Mouse (Mus musculus): ENCODE measurements around the gene Stra6. TPM values are rescaled to one million over a fixed set of nuclear protein-coding genes. Genes with fewer than 3 reads are reported as not detected.

Stra6 gene
- polyA plus RNA-seq, 1 experiment from 2014 or later = 0.15 TPM

DNA sequence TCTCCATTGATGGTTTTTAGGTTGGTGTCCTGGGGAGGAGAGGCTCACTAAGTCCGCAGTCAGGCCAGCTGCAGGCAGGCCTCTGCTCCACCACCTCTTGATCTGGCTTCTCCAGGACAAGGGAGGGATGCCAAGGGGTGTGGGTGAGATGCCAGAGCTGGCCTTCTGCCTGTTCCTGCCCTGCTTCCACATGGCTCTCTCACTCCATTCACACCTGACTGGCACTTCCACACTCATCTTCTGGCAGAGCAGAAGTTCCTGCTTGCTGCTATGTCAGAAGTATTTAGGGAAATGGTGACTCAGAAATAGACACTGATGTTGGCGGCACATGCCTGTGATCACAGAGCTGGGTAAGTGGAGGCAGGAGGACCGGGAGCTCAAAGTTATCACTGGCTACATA is 4.0 kb downstream of the Stra6 start:
- Histone ChIP-seq H3K27ac (replicated peaks) (no peak overlapping the region), H3K4me1 (replicated peaks) (no peaks in the 10 kb centered on the region), H3K9ac (no peak overlapping the region), H3K4me2 (no peak overlapping the region), H3K4me3 (replicated peaks) (no peak overlapping the region), H3K36me3 (replicated peaks) (no peaks in the 10 kb centered on the region), H3K9me3 (replicated peaks) (no peaks in the 10 kb centered on the region), H3K27me3 (peaks cover 7% of the 10 kb centered on the region; the same call in 1 of the 2 replicates)
- 58% methylated on average over 3 of the region's 3 CpGs for WGBS (ENCODE audit: insufficient replicate concordance)
- no peak for ATAC-seq (ENCODE audit: insufficient read depth)

DNA sequence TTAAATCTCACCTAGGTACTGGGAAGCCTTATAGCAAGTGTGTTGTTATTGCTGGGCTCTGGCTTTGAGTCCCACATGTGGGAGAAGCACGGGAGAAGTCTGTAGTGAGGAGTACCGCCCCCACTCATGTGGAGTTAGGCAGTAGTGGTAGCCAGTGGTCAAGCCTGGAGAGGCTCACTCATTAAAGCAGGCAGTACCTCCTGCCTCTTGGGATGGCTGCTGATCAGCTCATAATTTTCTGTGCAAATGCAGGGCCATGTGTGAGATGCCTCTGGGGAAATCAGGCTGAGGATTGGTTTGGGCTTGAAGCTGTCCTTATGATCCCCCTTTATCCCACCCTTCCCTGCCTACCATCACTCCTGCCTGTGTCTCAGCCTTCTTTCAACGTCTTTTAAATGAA is 11.0 kb downstream of the Stra6 start:
- H3K36me3 ChIP-seq (replicated peaks) = no peaks in the 10 kb centered on the region
- H3K9me3 ChIP-seq (replicated peaks) = no peaks in the 10 kb centered on the region
- no peak overlapping the region for H3K4me3 ChIP-seq (replicated peaks)
- ATAC-seq (ENCODE audit: insufficient read depth) = no peak
- H3K4me2 ChIP-seq = no peak overlapping the region
- H3K9ac ChIP-seq = no peak overlapping the region
- H3K27ac ChIP-seq (replicated peaks) = no peak overlapping the region
- no peaks in the 10 kb centered on the region for H3K4me1 ChIP-seq (replicated peaks)
- H3K27me3 ChIP-seq = peaks cover 17% of the 10 kb centered on the region
- 46% methylated on average over 3 of the region's 3 CpGs for WGBS (ENCODE audit: insufficient replicate concordance)

DNA sequence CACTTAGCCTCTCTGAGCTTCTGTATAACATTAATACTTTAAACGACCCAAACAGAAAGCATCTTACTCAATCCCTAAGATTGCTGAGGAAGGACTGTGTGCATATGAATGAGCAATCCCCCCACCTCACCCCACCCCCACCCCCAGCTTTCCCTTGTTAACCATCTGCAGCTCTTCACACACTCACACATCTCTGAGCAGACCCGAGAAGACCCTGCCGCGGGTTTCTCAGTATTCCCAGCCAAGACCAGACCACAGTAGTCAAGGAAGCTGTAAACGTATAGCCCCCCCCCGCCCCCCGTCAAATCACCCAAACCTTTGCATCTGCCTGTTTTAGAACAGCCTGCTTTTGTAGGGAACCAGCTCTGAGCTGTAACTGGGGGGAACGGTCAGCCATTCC is 21.0 kb downstream of the Stra6 start:
- 17% methylated on average over 8 of the region's 8 CpGs for WGBS (ENCODE audit: insufficient replicate concordance)
- Histone ChIP-seq H3K4me3 (replicated peaks) (no peak overlapping the region), H3K27ac (replicated peaks) (no peak overlapping the region), H3K9ac (no peak overlapping the region), H3K27me3 (peaks cover 4% of the 10 kb centered on the region), H3K4me2 (no peak overlapping the region), H3K4me1 (replicated peaks) (no peaks in the 10 kb centered on the region), H3K36me3 (replicated peaks) (no peaks in the 10 kb centered on the region), H3K9me3 (replicated peaks) (no peaks in the 10 kb centered on the region)
- ATAC-seq (ENCODE audit: insufficient read depth) = no peak

DNA sequence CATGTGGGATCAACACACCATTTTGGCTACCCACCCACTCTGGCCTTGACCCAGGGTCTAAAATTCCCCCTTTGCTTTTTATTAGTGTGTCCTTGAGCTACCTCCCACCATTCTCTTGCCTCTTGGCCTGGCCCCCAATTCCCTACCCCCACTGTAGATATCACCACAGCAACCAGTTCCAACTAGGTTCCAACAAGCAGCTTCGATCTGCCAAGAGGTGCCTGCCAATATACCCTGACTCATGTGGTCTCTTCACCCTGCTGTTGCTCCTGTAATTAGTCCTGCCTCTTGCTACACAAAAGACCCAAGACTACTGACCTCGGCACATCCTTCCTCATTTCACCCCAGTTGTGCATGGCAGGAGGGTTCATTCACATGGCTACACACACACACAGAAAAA is 21.5 kb downstream of the Stra6 start:
- Histone ChIP-seq H3K4me2 (no peak overlapping the region), H3K4me1 (replicated peaks) (no peaks in the 10 kb centered on the region), H3K36me3 (replicated peaks) (no peaks in the 10 kb centered on the region), H3K27ac (replicated peaks) (no peak overlapping the region), H3K27me3 (peaks cover 4% of the 10 kb centered on the region), H3K9ac (no peak overlapping the region), H3K4me3 (replicated peaks) (no peak overlapping the region), H3K9me3 (replicated peaks) (no peaks in the 10 kb centered on the region)
- ATAC-seq (ENCODE audit: insufficient read depth) = no peak
- 10% methylated on average over 2 of the region's 2 CpGs for WGBS (ENCODE audit: insufficient replicate concordance)

DNA sequence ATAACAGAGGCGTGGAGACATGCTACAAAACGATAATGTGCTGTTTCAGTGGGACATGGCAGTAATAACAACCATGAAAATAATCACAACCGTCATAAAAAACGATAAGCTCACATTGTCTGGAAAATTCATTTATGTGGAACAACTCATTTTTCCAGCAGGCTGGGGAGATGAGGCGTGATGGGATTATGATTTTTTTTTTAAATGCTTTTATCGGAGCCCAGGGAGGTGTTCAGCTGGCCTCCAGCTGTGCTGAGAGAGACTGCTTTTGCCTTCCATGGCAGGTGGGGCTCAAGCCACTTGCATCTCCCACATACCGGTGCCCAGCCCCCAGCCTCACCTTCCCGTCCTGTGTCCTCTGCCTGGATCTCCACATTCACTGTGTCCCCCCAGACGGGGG is 22.6 kb downstream of the Stra6 start:
- Histone ChIP-seq H3K9me3 (replicated peaks) (no peaks in the 10 kb centered on the region), H3K4me1 (replicated peaks) (no peaks in the 10 kb centered on the region), H3K9ac (no peak overlapping the region), H3K27me3 (peaks cover 4% of the 10 kb centered on the region), H3K27ac (replicated peaks) (no peak overlapping the region), H3K36me3 (replicated peaks) (no peaks in the 10 kb centered on the region), H3K4me3 (replicated peaks) (no peak overlapping the region), H3K4me2 (no peak overlapping the region)
- no peak for ATAC-seq (ENCODE audit: insufficient read depth)
- 41% methylated on average over 9 of the region's 9 CpGs for WGBS (ENCODE audit: insufficient replicate concordance)

DNA sequence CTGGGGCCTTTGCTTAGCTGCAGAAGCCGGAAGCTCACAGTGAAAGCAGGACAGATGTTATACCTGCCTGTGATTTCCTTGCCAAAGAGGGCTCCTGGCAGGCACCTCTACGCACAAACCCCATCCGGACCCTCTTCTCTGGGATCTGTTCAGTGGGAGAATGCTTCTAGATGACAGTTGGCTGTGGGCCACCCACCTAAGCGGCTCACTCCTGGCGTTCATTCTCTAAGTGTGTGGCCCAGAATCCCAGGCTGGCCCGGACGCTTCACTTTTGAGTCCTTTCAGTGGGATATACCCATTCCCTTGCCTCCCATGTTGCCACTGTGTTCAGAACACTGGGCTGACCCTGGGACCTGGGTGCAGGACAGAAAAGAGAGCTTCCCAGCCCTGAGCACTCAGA is 23.3 kb downstream of the Stra6 start:
- no peak for ATAC-seq (ENCODE audit: insufficient read depth)
- Histone ChIP-seq H3K9me3 (replicated peaks) (no peaks in the 10 kb centered on the region), H3K4me1 (replicated peaks) (no peaks in the 10 kb centered on the region), H3K4me3 (replicated peaks) (no peak overlapping the region), H3K36me3 (replicated peaks) (no peaks in the 10 kb centered on the region), H3K4me2 (no peak overlapping the region), H3K27me3 (peaks cover 4% of the 10 kb centered on the region), H3K9ac (no peak overlapping the region), H3K27ac (replicated peaks) (no peak overlapping the region)
- 62% methylated on average over 7 of the region's 7 CpGs for WGBS (ENCODE audit: insufficient replicate concordance)

DNA sequence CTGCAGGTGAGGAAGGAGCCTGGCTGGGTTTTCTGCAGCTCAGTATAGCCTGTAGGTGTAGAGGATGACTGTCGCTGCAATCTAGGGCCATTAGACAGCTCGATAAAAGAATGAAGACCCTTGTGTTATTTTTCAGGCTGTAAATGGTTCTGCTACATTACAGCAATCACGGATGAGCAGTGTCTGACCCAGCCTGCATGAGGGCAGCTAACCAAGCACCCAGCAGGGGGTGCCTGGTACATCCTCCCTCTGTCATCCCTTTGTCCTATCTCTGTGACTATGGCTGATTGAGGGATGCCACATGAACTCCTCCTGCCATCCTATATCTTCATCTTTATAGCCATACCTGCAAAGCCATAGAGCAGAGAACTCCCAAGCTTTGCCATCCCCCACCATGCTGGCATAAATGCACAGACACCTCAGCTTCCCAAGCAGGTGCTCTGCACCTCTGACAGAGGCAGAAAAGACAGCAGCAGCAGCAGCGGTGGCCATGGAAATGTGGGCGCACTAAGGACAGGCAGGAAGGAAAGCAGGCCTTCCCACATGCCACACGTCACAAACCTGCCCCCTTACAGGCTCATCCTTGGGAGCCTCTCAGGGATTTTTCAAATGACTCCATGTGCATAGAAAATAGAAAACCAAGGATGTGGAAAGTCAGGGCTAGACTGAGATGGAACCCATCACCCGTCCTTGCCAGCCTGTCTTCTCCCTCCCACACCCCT is 23.9 kb downstream of the Stra6 start:
- H3K27ac ChIP-seq (replicated peaks) = no peak overlapping the region
- H3K36me3 ChIP-seq (replicated peaks) = no peaks in the 10 kb centered on the region

DNA sequence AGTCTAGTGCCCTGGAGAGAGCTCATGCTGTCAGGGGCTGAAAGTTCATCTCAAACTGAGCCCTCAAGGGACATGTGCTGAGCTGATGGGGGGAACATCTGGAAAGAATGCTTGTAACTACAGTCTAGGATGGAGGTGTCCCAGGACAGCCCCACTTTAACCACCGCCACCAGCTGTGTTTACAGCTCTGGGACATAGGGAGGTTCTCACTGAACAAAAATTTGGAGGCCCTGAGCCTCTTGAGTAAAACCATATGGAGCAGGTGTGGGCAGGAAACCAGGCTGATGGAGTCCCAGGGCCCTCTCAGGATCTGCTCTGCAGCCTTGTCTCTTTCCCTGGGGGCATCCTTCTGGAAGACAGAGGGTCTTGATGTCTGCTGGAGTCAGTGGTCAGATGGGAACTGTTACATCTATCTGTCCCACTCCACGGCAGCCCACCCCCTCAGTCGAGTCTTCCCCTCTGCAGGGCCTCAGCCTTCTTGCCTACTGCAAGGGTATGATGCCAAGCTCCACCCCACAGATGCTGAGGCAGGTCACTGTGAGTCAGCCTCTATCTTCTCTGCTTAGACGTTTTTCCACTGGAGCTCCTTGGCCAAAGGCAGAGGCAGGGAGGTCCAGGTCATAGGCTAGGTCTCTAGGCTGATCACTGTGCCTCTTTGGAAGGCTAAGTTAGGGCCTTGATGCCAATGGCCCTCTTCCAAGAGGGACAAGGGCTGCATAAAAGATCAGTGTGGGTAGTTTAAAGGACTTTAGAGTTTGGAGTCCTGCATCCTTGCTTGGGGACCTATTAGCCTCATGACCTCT is 28.2 kb downstream of the Stra6 start:
- H3K9me3 ChIP-seq (replicated peaks) = no peaks in the 10 kb centered on the region
- no peaks in the 10 kb centered on the region for H3K4me1 ChIP-seq (replicated peaks)
- H3K27me3 ChIP-seq = no peaks in the 10 kb centered on the region; the same call in 1 of the 2 replicates
- no peak overlapping the region for H3K4me2 ChIP-seq
- 45% methylated on average over 4 of the region's 4 CpGs for WGBS (ENCODE audit: insufficient replicate concordance)
- no peak overlapping the region for H3K4me3 ChIP-seq (replicated peaks)
- H3K9ac ChIP-seq = no peak overlapping the region
- no peak for ATAC-seq (ENCODE audit: insufficient read depth)
- no peak overlapping the region for H3K27ac ChIP-seq (replicated peaks)
- no peaks in the 10 kb centered on the region for H3K36me3 ChIP-seq (replicated peaks)

More for the DNA sequence above, 23.9 kb downstream of the Stra6 start:
- no peak overlapping the region for H3K4me3 ChIP-seq (replicated peaks)
- ATAC-seq (ENCODE audit: insufficient read depth) = no peak
- H3K27me3 ChIP-seq = peaks cover 4% of the 10 kb centered on the region
- H3K4me2 ChIP-seq = no peak overlapping the region
- WGBS (ENCODE audit: insufficient replicate concordance) = 44% methylated on average over 7 of the region's 7 CpGs
- H3K9ac ChIP-seq = no peak overlapping the region
- no peaks in the 10 kb centered on the region for H3K9me3 ChIP-seq (replicated peaks)
- no peaks in the 10 kb centered on the region for H3K4me1 ChIP-seq (replicated peaks)

DNA sequence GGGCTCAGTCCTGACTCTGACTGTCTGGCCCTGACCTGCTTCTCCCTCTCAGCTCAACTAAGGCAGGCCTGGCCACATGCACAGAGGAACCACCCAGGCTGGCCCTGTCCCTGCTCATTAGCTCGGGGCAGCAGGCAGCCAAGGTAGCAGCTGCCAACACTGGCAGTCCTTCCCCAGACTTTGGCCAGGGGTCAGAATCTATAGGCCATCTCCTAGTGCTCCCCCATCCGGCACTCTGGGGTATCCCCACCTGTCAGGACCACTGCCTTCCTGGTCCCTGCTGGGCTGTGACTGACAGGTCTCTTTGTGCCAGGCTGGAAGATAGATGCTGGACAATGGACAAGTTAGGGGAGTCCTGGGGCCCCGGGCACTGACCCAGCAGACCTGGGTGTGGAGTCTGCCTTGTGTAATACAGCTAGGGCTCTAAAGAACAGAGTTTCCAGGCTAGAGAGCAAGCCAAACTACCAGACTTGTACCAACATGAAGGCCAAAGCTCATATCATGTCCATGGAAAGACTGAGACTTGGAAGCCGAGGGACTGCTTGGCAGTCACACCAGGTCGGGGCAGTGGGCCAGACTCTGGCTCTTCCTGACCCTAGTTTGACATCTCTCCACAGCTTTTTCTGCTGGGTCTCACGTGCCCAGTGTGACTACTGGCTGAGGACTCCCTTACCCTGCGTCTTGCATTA is 29.1 kb downstream of the Stra6 start:
- no peak overlapping the region for H3K4me3 ChIP-seq (replicated peaks)
- H3K9me3 ChIP-seq (replicated peaks) = no peaks in the 10 kb centered on the region
- no peak overlapping the region for H3K27ac ChIP-seq (replicated peaks)
- no peak overlapping the region for H3K4me2 ChIP-seq
- WGBS (ENCODE audit: insufficient replicate concordance) = 43% methylated on average over 7 of the region's 7 CpGs
- ATAC-seq (ENCODE audit: insufficient read depth) = no peak
- no peak overlapping the region for H3K9ac ChIP-seq
- no peaks in the 10 kb centered on the region; the same call in 1 of the 2 replicates for H3K27me3 ChIP-seq
- H3K4me1 ChIP-seq (replicated peaks) = no peaks in the 10 kb centered on the region
- H3K36me3 ChIP-seq (replicated peaks) = no peaks in the 10 kb centered on the region

DNA sequence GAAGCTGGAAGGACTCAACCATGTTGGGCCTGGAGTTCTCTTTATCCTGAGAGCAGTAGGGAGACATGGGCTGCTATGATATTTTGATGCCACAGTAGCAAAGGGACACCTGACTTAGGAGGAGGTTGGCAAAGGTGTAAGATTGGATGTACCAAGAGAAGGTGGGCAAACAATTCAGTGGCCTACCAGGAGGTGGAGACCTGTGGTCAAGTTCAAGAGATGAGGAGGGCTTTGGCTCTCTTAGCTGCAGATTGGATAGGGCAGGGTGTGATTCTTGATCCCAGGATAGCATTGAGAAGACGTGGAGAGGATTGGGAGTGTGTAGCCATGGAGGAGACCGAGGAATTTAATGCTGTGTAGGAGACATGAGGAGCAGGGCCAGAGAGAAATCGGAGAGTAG is 30.2 kb downstream of the Stra6 start:
- H3K27ac ChIP-seq (replicated peaks) = no peak overlapping the region
- H3K4me2 ChIP-seq = no peak overlapping the region
- no peak for ATAC-seq (ENCODE audit: insufficient read depth)
- WGBS (ENCODE audit: insufficient replicate concordance) = 45% methylated on average over 3 of the region's 3 CpGs
- H3K36me3 ChIP-seq (replicated peaks) = no peaks in the 10 kb centered on the region
- H3K4me3 ChIP-seq (replicated peaks) = no peak overlapping the region
- H3K4me1 ChIP-seq (replicated peaks) = no peaks in the 10 kb centered on the region
- H3K9me3 ChIP-seq (replicated peaks) = no peaks in the 10 kb centered on the region
- H3K9ac ChIP-seq = no peak overlapping the region
- H3K27me3 ChIP-seq = no peaks in the 10 kb centered on the region

DNA sequence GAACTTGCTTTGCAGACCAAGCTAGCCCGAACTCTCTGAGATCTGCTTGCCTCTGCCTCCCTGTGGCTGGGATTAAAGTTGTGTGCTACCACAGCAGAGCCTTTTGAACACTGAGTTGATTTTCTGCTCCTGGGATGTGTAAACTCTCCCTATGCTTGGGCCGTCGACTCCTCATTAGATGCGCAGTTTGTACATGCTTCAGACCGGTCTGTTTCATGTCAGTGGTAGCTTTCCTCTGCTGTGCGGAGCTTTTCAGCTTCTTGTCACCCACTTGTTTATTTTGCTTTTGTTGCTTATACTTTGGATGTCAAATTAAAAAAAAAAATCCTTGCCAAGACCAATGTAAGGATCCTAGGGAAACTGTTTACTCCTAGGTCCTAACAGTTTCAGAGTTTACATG is 32.4 kb downstream of the Stra6 start:
- Histone ChIP-seq H3K9ac (no peak overlapping the region), H3K4me3 (replicated peaks) (no peak overlapping the region), H3K4me1 (replicated peaks) (no peaks in the 10 kb centered on the region), H3K4me2 (no peak overlapping the region), H3K27ac (replicated peaks) (no peak overlapping the region), H3K9me3 (replicated peaks) (no peaks in the 10 kb centered on the region), H3K27me3 (no peaks in the 10 kb centered on the region), H3K36me3 (replicated peaks) (no peaks in the 10 kb centered on the region)
- WGBS (ENCODE audit: insufficient replicate concordance) = 61% methylated on average over 6 of the region's 6 CpGs
- ATAC-seq (ENCODE audit: insufficient read depth) = no peak
